Mouse (Mus musculus) hindbrain, embryonic 15.5 days (tissue): ENCODE data around the gene Vgll4. TPM values are rescaled to one million over a fixed set of nuclear protein-coding genes. Genes with fewer than 3 reads are reported as not detected.
A peak's percentile ranks its signal among the peaks of the same experiment; 100 is the strongest.

Experiments
- ATAC-seq: fragments of 200-750 bp; cut with Nextera tagmentation; 2 replicates; pipeline ENCODE4 v1.8.0; 2017; ENCODE audit warnings: low read depth, moderate number of reproducible peaks, moderate TSS enrichment; ENCODE audit not compliant: low FRiP score
- H3K27ac ChIP-seq: fragments of 300-500 bp; sonication (generic); replicated peaks from 2 replicates; pipeline ENCODE4 v1.5.1; 2015; ENCODE audit warnings: mild to moderate bottlenecking, inconsistent platforms
- H3K27me3 ChIP-seq: fragments of 300-500 bp; sonication (generic); 2 replicates; pipeline ENCODE4 v1.6.1; 2015; ENCODE audit warnings: control low read depth, inconsistent platforms
- H3K36me3 ChIP-seq: fragments of 300-500 bp; sonication (generic); 2 replicates; pipeline ENCODE4 v1.6.1; 2015; ENCODE audit warnings: control low read depth, inconsistent platforms
- H3K4me1 ChIP-seq: fragments of 300-500 bp; sonication (generic); replicated peaks from 2 replicates; pipeline ENCODE4 v1.6.1; 2015; ENCODE audit warnings: control low read depth, inconsistent platforms
- H3K4me2 ChIP-seq: fragments of 300-500 bp; sonication (generic); 2 replicates; pipeline ENCODE4 v1.6.1; 2015; ENCODE audit warnings: moderate library complexity, mild to moderate bottlenecking, inconsistent platforms
- H3K4me3 ChIP-seq: fragments of 300-500 bp; sonication (generic); 2 replicates; pipeline ENCODE4 v1.5.1; 2015; ENCODE audit warnings: mild to moderate bottlenecking, inconsistent platforms
- H3K9ac ChIP-seq: fragments of 300-500 bp; sonication (generic); 2 replicates; pipeline ENCODE4 v1.6.1; 2015; ENCODE audit warnings: inconsistent platforms
- H3K9me3 ChIP-seq: fragments of 300-500 bp; sonication (generic); 2 replicates; pipeline ENCODE4 v1.6.1; 2016; ENCODE audit warnings: control low read depth, inconsistent platforms
- WGBS: fragments of 180-500 bp; shearing (Covaris S2); methylation state at CpG from one replicate; pipeline ENCODE4 v1.1.7; 2015; 5-methylcytosine and 5-hydroxymethylcytosine counted together
- polyA plus RNA-seq: library from polyadenylated mRNA; unstranded; fragments of >200 nt; fragmentation: Nextera tagmentation; extraction: Ambion mirVana; gene quantifications from 2 replicates; pipeline ENCODE4 v1.2.1, GENCODE M21; 2015

The Vgll4 gene
- polyA plus RNA-seq, 1 experiment from 2014 or later: 51.8 TPM

GRCm38 (mm10) chr6:114934045-114934444 is 35.7 kb downstream of the Vgll4 start:
- H3K4me3 ChIP-seq: no peak overlapping the region
- H3K9ac ChIP-seq: no peak overlapping the region
- H3K27me3 ChIP-seq: no peaks in the 10 kb centered on the region
- no peak for ATAC-seq
- H3K4me2 ChIP-seq: no peak overlapping the region
- H3K9me3 ChIP-seq: no peaks in the 10 kb centered on the region
- peaks cover 11% of the 10 kb centered on the region; the same call in 1 of the 2 replicates for H3K4me1 ChIP-seq
- H3K27ac ChIP-seq: no peak overlapping the region
- 83% methylated on average over 11 of the region's 11 CpGs for WGBS
- H3K36me3 ChIP-seq: no peaks in the 10 kb centered on the region

GRCm38 (mm10) chr6:114932991-114933392 is 36.8 kb downstream of the Vgll4 start:
- Histone ChIP-seq H3K27ac (no peak overlapping the region), H3K36me3 (no peaks in the 10 kb centered on the region), H3K9ac (no peak overlapping the region), H3K4me1 (peaks cover 11% of the 10 kb centered on the region; the same call in 1 of the 2 replicates), H3K9me3 (no peaks in the 10 kb centered on the region), H3K27me3 (no peaks in the 10 kb centered on the region), H3K4me3 (no peak overlapping the region), H3K4me2 (no peak overlapping the region)
- ATAC-seq: no peak
- 91% methylated on average over 3 of the region's 3 CpGs for WGBS

GRCm38 (mm10) chr6:114932116-114932500 is 37.7 kb downstream of the Vgll4 start:
- peaks cover 11% of the 10 kb centered on the region; the same call in 1 of the 2 replicates for H3K4me1 ChIP-seq
- WGBS: 73% methylated on average over 5 of the region's 5 CpGs
- no peaks in the 10 kb centered on the region for H3K36me3 ChIP-seq
- no peak for ATAC-seq
- H3K4me2 ChIP-seq: no peak overlapping the region
- H3K27ac ChIP-seq: no peak overlapping the region
- H3K4me3 ChIP-seq: no peak overlapping the region
- H3K9ac ChIP-seq: no peak overlapping the region
- H3K9me3 ChIP-seq: no peaks in the 10 kb centered on the region
- no peaks in the 10 kb centered on the region for H3K27me3 ChIP-seq

GRCm38 (mm10) chr6:114931212-114932115 is 38.3 kb downstream of the Vgll4 start:
- Histone ChIP-seq H3K9ac (no peak overlapping the region), H3K27ac (no peak overlapping the region), H3K4me3 (no peak overlapping the region), H3K36me3 (no peaks in the 10 kb centered on the region), H3K4me1 (peaks cover 11% of the 10 kb centered on the region; the same call in 1 of the 2 replicates), H3K27me3 (no peaks in the 10 kb centered on the region), H3K9me3 (no peaks in the 10 kb centered on the region), H3K4me2 (peak overlapping the region; percentile 36)
- 0 out of 2 replicates have a peak, but pooled peaks have one; percentile 36 for ATAC-seq
- 42% methylated on average over 28 of the region's 28 CpGs for WGBS

- H3K27me3 ChIP-seq: no peaks in the 10 kb centered on the region
- H3K4me1 ChIP-seq: peaks cover 11% of the 10 kb centered on the region; the same call in 1 of the 2 replicates
- H3K27ac ChIP-seq: no peak overlapping the region
- 85% methylated on average over 8 of the region's 8 CpGs for WGBS
- no peaks in the 10 kb centered on the region for H3K36me3 ChIP-seq
- H3K9ac ChIP-seq: no peak overlapping the region
- H3K4me3 ChIP-seq: no peak overlapping the region
- no peak for ATAC-seq
- H3K9me3 ChIP-seq: no peaks in the 10 kb centered on the region
- no peak overlapping the region for H3K4me2 ChIP-seq
Observed at GRCm38 (mm10) chr6:114930646-114931045, 39.1 kb downstream of the Vgll4 start.

- Histone ChIP-seq H3K36me3 (no peaks in the 10 kb centered on the region), H3K4me1 (peaks cover 11% of the 10 kb centered on the region; the same call in 1 of the 2 replicates), H3K27me3 (no peaks in the 10 kb centered on the region), H3K27ac (no peak overlapping the region), H3K4me2 (no peak overlapping the region), H3K4me3 (no peak overlapping the region), H3K9me3 (no peaks in the 10 kb centered on the region), H3K9ac (no peak overlapping the region; the same call in 1 of the 2 replicates)
- WGBS: 54% methylated on average over 11 of the region's 11 CpGs
- ATAC-seq: no peak
Observed at GRCm38 (mm10) chr6:114930038-114930591, 39.7 kb downstream of the Vgll4 start.

GRCm38 (mm10) chr6:114929346-114929745 is 40.4 kb downstream of the Vgll4 start:
- peak; percentile 5; the same call in 1 of the 2 replicates for ATAC-seq
- no peak overlapping the region for H3K27ac ChIP-seq

GRCm38 (mm10) chr6:114928462-114928861 is 41.3 kb downstream of the Vgll4 start:
- WGBS: 3% methylated on average over 4 of the region's 4 CpGs
- H3K9ac ChIP-seq: no peak overlapping the region
- H3K9me3 ChIP-seq: no peaks in the 10 kb centered on the region
- H3K4me2 ChIP-seq: no peak overlapping the region
- no peaks in the 10 kb centered on the region for H3K36me3 ChIP-seq
- no peaks in the 10 kb centered on the region for H3K27me3 ChIP-seq
- H3K27ac ChIP-seq: no peak overlapping the region
- ATAC-seq: 0 out of 2 replicates have a peak, but pooled peaks have one; percentile 33
- peaks cover 11% of the 10 kb centered on the region; the same call in 1 of the 2 replicates for H3K4me1 ChIP-seq
- no peak overlapping the region for H3K4me3 ChIP-seq

More at GRCm38 (mm10) chr6:114929346-114929745, 40.4 kb downstream of the Vgll4 start:
- Histone ChIP-seq H3K4me3 (no peak overlapping the region), H3K36me3 (no peaks in the 10 kb centered on the region), H3K4me2 (no peak overlapping the region), H3K9ac (no peak overlapping the region), H3K4me1 (peaks cover 11% of the 10 kb centered on the region; the same call in 1 of the 2 replicates), H3K27me3 (no peaks in the 10 kb centered on the region), H3K9me3 (no peaks in the 10 kb centered on the region)

GRCm38 (mm10) chr6:114927400-114927799 is 42.4 kb downstream of the Vgll4 start:
- WGBS: 92% methylated on average over 5 of the region's 5 CpGs
- no peak for ATAC-seq

GRCm38 (mm10) chr6:114926369-114927157 is 43.2 kb downstream of the Vgll4 start:
- H3K27ac ChIP-seq: no peak overlapping the region
- no peak for ATAC-seq
- no peaks in the 10 kb centered on the region for H3K9me3 ChIP-seq
- H3K9ac ChIP-seq: no peak overlapping the region
- H3K4me1 ChIP-seq: peaks cover 11% of the 10 kb centered on the region
- H3K36me3 ChIP-seq: no peaks in the 10 kb centered on the region
- WGBS: 39% methylated on average over 6 of the region's 6 CpGs
- no peak overlapping the region for H3K4me3 ChIP-seq
- H3K4me2 ChIP-seq: no peak overlapping the region
- H3K27me3 ChIP-seq: no peaks in the 10 kb centered on the region

More at GRCm38 (mm10) chr6:114927400-114927799, 42.4 kb downstream of the Vgll4 start:
- Histone ChIP-seq H3K27ac (no peak overlapping the region), H3K4me3 (no peak overlapping the region), H3K36me3 (no peaks in the 10 kb centered on the region), H3K4me2 (no peak overlapping the region), H3K9me3 (no peaks in the 10 kb centered on the region), H3K4me1 (peaks cover 11% of the 10 kb centered on the region; the same call in 1 of the 2 replicates), H3K9ac (no peak overlapping the region), H3K27me3 (no peaks in the 10 kb centered on the region)

GRCm38 (mm10) chr6:114925196-114925595 is 44.6 kb downstream of the Vgll4 start:
- H3K9ac ChIP-seq: no peak overlapping the region
- H3K4me1 ChIP-seq: peaks cover 15% of the 10 kb centered on the region
- H3K4me3 ChIP-seq: no peak overlapping the region
- 85% methylated on average over 4 of the region's 4 CpGs for WGBS
- ATAC-seq: no peak
- H3K4me2 ChIP-seq: no peak overlapping the region
- H3K27me3 ChIP-seq: no peaks in the 10 kb centered on the region
- no peaks in the 10 kb centered on the region for H3K36me3 ChIP-seq
- H3K9me3 ChIP-seq: no peaks in the 10 kb centered on the region
- H3K27ac ChIP-seq: no peak overlapping the region
